ENCODE assay signal across 8 mouse cellular contexts in genomic region chr19:34483547-34483946, GRCm38 (mm10). TPM values are rescaled to one million over a fixed set of nuclear protein-coding genes. Genes with fewer than 3 reads are reported as not detected.
A peak's percentile ranks its signal among the peaks of the same experiment; 100 is the strongest.
DNase-seq lines count a peak whose midpoint lies in the region; ATAC-seq and TF ChIP-seq lines count a peak whose summit lies in the region.

No protein-coding gene starts in this region.

- H3K9me3 ChIP-seq in midbrain, embryonic 10.5 days (replicated peaks): no peaks in the 10 kb centered on the region
- no peaks in the 10 kb centered on the region for H3K9me3 ChIP-seq in midbrain, embryonic 15.5 days
- H3K9me3 ChIP-seq in limb, embryonic 14.5 days (ENCODE audit: control insufficient read depth, low read length): no peaks in the 10 kb centered on the region

- TF ChIP-seq POLR2A in limb, embryonic 14.5 days (IDR thresholded peaks at IDR 0.05; ENCODE audit: borderline replicate concordance, extremely low read depth, insufficient read depth, insufficient read length): no peak

- no peak overlapping the region for H3K27ac ChIP-seq in midbrain, embryonic 10.5 days (replicated peaks)
- no peak overlapping the region for H3K27ac ChIP-seq in midbrain, embryonic 15.5 days
- no peak overlapping the region for H3K27ac ChIP-seq in limb, embryonic 14.5 days (replicated peaks; ENCODE audit: low read depth, low read length)

- no peak overlapping the region for H3K9ac ChIP-seq in midbrain, embryonic 15.5 days
- no peak overlapping the region for H3K9ac ChIP-seq in limb, embryonic 14.5 days (ENCODE audit: low read depth, low read length, severe bottlenecking)

- H3K4me3 ChIP-seq in midbrain, embryonic 10.5 days: no peak overlapping the region
- no peak overlapping the region for H3K4me3 ChIP-seq in midbrain, embryonic 15.5 days
- no peak overlapping the region for H3K4me3 ChIP-seq in limb, embryonic 14.5 days (replicated peaks; ENCODE audit: low read length)

- no peak for ATAC-seq in midbrain, embryonic 15.5 days (replicated peaks)
- ATAC-seq in limb, embryonic 14.5 days (ENCODE audit: low FRiP score, low read depth): no peak

- peaks cover 8% of the 10 kb centered on the region; the same call in 1 of the 2 replicates for H3K27me3 ChIP-seq in midbrain, embryonic 10.5 days (ENCODE audit: low read depth, poor library complexity, severe bottlenecking)
- no peaks in the 10 kb centered on the region for H3K27me3 ChIP-seq in midbrain, embryonic 15.5 days (replicated peaks)
- no peaks in the 10 kb centered on the region for H3K27me3 ChIP-seq in limb, embryonic 14.5 days (ENCODE audit: control insufficient read depth, insufficient read depth, low read length)

- no peaks in the 10 kb centered on the region for H3K4me1 ChIP-seq in midbrain, embryonic 10.5 days
- H3K4me1 ChIP-seq in midbrain, embryonic 15.5 days: no peaks in the 10 kb centered on the region
- no peaks in the 10 kb centered on the region for H3K4me1 ChIP-seq in limb, embryonic 14.5 days (ENCODE audit: control insufficient read depth, insufficient read depth, low read length)

- WGBS in midbrain, embryonic 10.5 days: 13% methylated on average over 4 of the region's 4 CpGs
- 12% methylated on average over 4 of the region's 4 CpGs for WGBS in midbrain, embryonic 15.5 days
- WGBS in limb, embryonic 14.5 days: 14% methylated on average over 4 of the region's 4 CpGs

- no peak overlapping the region for H3K4me2 ChIP-seq in midbrain, embryonic 15.5 days
- H3K4me2 ChIP-seq in limb, embryonic 14.5 days (replicated peaks; ENCODE audit: low read depth, low read length, severe bottlenecking): no peak overlapping the region

- H3K36me3 ChIP-seq in midbrain, embryonic 10.5 days: no peaks in the 10 kb centered on the region
- H3K36me3 ChIP-seq in midbrain, embryonic 15.5 days (replicated peaks): no peaks in the 10 kb centered on the region
- H3K36me3 ChIP-seq in limb, embryonic 14.5 days (ENCODE audit: control insufficient read depth, insufficient read depth, low read length): no peaks in the 10 kb centered on the region

- peak; percentile 68 to 78 for DNase-seq in cerebellum, postnatal 10 days
- no peak for DNase-seq in cerebellum, postnatal 4 days (ENCODE audit: low spot score in 2 of 2)
- DNase-seq in midbrain, embryonic 10.5 days (ENCODE audit: low spot score): peak; percentile 31
- DNase-seq in ZHBTc4 (ENCODE audit: low read depth, low spot score): peak; percentile 72
- DNase-seq in gastrocnemius, postnatal 14 days: peak; percentile 34
- peak; percentile 64 for DNase-seq in limb, embryonic 14.5 days (ENCODE audit: low spot score)
- peak; percentile 75 for DNase-seq in thymus, postnatal 0 days (ENCODE audit: low spot score)

- intact Hi-C loops in gastrocnemius, postnatal 14 days (cut with DNase I; ENCODE audit: low total_unique reads): no loop called here

RNA-seq across cellular contexts. Expression of gene Ch25h, which starts 8.6 kb away (rescaled TPM):
- polyA plus RNA-seq in midbrain, embryonic 10.5 days (2016; fragmentation: Nextera tagmentation; extraction: Ambion mirVana): 0.32 and 0.78 TPM in 2 replicates
- 0.75 and 0.79 TPM in 2 replicates for polyA plus RNA-seq in midbrain, embryonic 15.5 days (2015; fragmentation: Nextera tagmentation; extraction: Ambion mirVana)
- not detected for total RNA-seq in gastrocnemius, postnatal 14 days (2021)
- polyA plus RNA-seq in limb, embryonic 14.5 days (2012; rRNA removed): 42.0 and 51.6 TPM in 2 replicates
- polyA plus RNA-seq in limb, embryonic 14.5 days (2014; fragmentation: Nextera tagmentation; extraction: Ambion mirVana): 29.3 and 31.3 TPM in 2 replicates
- 1.3 and 2.0 TPM in 2 replicates for polyA plus RNA-seq in thymus, postnatal 0 days (2015; fragmentation: Nextera tagmentation; extraction: Ambion mirVana)

RNA-seq across cellular contexts. Expression of gene Lipa, which starts 43.7 kb away (rescaled TPM):
- polyA plus RNA-seq in midbrain, embryonic 10.5 days (2016; fragmentation: Nextera tagmentation; extraction: Ambion mirVana): 18.2 and 22.2 TPM in 2 replicates
- polyA plus RNA-seq in midbrain, embryonic 15.5 days (2015; fragmentation: Nextera tagmentation; extraction: Ambion mirVana): 22.8 and 24.0 TPM in 2 replicates
- 10 to 100 TPM; 10.3 to 11.2 TPM for total RNA-seq in gastrocnemius, postnatal 14 days (2021)
- 40.9 and 45.1 TPM in 2 replicates for polyA plus RNA-seq in limb, embryonic 14.5 days (2012; rRNA removed)
- polyA plus RNA-seq in limb, embryonic 14.5 days (2014; fragmentation: Nextera tagmentation; extraction: Ambion mirVana): 55.0 and 57.1 TPM in 2 replicates
- polyA plus RNA-seq in thymus, postnatal 0 days (2015; fragmentation: Nextera tagmentation; extraction: Ambion mirVana): 146 and 150 TPM in 2 replicates

Comparison
In these comparisons a context has a peak if more than half of its experiments do, and no peak if none do; other contexts are left out.
1. DNase-seq: peak in cerebellum, postnatal 10 days (2 of 2), midbrain, embryonic 10.5 days (single experiment), ZHBTc4 (single experiment), gastrocnemius, postnatal 14 days (single experiment), limb, embryonic 14.5 days (single experiment) and thymus, postnatal 0 days (single experiment); none in cerebellum, postnatal 4 days (0 of 2).